Mouse (Mus musculus) ES-CJ7 (cell line): ENCODE measurements around the gene Dpep1.
"Not testable (repeated sequence)": the region's sequence is repeated elsewhere in the genome, so short reads cannot be mapped to it uniquely, and the experiment has no call there.

Experiments
- DNase-seq: peaks from one replicate; pipeline ENCODE4 v3.0.0; 2011; ENCODE audit warnings: low read depth, low spot score

Gene Dpep1

DNA sequence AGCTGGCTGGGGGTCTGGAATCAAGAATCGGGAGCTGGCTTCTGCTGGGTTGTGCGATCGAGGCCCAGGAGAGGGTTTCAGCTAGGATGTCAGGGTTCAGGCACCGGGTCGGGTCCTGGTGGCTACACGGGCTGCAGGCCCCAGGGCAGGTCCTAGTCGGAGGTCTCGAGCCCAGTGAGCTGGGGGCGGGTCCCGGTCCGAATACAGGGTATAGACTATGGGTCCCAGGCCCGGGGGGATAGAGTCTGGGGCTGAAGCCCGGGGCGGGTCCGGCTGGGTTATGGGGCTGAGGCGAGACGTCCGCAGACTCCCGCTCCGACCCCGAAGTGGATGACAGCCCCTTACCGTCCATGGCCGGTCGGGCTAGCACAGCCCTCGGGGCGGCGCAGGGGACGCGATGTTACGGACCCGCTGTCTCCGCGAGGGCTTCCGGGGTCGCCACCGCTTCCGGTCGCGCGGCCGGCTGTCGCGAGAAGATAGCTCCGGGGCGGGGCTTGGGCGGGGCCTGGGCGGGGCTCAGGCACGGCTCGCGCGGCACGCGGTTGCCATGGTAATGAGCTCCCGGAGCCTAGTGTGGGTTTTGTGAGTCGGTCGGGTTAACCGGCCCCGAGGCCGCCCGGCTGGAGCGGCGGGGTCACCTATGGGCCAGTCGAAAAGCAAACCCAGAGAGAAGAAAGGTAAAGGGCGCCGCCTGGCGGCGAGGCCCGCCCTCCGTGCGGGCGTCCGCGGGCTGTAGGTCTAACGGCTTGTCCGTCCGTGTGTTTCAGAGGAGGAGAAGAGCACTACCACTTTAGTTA lies 26.5 kb downstream of the Dpep1 start, which contains the start of the genes Chmp1a and Spata33:
TSS of gene Chmp1a (minus strand) at position 443 of the 797 bp plus-strand sequence.
TSS of gene Spata33 (plus strand) at position 512 of the 797 bp plus-strand sequence.
- peak; percentile 98 for DNase-seq

DNA sequence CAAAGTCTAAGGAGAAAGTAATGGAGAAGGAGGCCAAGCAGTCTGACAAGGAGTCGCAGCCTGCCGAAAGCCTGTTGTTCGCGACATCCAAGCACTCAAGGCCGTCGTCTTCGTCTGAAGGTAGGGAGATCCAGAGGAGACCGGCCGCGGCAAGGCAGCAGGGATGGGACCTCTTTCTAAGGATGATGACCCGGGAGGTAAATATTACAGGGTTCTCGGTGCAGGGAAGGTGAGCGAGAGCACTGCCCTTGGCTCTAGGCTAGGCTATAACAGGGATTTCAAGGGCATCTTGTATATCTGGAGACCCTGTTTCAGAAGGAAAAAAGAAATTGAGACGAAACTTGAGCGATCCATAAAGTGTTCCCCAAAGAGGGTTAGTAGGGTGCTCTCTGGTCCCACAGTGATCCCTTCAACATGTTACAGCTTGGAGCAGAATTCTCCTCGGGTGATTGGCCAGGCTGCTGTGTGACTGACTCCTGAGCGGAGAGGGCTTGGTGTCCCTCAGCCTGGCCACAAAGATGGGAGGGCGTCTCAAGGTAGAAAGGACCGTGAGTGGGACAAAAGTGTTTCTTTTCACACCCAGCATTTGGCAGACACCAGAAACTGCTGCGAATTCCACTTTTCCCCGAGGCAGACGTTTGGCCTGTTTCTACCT lies 27.2 kb downstream of the Dpep1 start:
- DNase-seq: no peak

DNA sequence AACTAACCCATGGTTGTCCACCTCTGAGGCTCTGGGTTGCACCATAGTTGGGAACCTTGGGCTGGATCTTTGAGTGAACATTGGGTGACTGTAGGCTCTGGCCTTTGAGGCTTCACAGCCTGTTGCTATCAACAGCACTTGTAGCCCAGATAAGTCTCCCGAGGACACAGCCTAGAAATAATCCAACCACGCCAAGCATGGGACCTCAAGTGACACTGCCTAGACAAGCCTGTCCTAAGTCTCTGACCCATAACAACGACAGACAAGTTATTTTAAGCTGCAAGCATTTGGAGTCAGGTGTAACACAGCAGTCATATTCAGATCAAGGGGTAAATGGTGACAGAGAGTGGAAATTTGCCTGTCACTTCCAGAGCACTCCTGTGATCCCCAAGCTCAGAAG lies 29.4 kb downstream of the Dpep1 start:
- DNase-seq: no peak

DNA sequence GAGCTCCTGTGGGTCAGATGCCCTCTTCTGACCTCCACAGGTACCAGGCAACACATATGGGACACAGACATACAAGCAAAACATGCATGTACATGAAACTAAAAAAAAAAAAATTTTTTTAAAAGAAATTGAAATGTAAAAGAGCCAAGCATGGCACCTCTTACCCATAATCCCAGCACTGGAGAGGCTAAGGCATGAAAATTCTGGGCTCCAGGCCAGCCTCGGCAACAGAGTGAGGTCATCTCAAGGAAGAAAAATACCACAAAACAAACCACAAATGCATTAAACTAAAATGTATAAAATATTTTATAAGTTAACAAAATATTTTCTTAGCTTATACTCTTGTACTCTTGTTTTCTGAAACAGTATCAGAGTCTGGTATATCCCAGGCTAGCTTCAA lies 34.9 kb downstream of the Dpep1 start:
- no peak for DNase-seq

DNA sequence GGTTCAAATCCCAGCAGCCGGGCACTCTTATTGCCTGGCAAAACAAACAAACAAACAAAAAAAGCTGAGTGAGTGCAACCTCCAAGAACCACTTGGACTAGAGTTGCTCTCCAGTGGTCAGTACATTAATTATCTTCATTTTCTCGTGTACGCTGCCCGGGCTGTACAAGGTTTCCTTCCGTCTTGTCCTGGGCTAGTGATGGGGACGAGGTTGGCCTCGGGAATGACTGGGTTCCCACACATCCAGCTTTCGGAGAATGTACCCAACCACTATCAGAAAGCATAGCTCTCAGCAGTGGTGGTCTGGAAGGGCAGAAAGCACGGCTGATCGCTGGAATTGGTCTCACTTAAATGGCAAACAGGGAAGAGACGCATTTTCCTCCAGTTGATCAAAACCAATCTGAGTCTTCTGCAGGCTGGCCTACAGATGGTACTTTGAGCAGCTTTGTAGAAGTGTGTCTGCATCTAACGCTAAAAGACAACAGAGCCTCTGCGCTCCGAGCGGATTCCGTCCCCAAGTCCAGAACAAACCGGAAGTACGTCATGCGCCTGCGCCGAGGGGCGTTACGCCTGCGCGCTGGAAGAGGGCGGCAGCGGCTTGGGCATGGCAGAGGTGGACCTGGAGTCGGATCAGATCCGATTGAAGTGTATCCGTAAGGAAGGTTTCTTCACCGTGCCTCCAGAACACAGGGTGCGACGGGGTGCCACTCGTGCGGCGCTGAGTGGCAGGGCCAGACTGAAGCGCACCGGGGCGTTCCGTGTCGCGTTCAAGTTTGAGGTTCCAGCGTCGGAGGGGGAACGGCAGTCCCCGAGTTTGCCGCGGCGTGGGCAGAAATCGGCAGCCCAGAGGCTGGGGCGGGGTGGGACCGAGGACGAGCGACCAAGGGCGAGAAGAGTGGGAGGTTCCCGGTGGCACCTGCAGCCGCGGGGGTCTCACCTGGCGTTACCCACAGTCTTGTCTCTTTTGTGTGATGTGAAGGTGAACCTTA lies 38.5 kb downstream of the Dpep1 start, which contains the start of gene Cdk10:
TSS of gene Cdk10 (plus strand) at position 565 of the 989 bp plus-strand sequence.
- peak; percentile 95 for DNase-seq

DNA sequence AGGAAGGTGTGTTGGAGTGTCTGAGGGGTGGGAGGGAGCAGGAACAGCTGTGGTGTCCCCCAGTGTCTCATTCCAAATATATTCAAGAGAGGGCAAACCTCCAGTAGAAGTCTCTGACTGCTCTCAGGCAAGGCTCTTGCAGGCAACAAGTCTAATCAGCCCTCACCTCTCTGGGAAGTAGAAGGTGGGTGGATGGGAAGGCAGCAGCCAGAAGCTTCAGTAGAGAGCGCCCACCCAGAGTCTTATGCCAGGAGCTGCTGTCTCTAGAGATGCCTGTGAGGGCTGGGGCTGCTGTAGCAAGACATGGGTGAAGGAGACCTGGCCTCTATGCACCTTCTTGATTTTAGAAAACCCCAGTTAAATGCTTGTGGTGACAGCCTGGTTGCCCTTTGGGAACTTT lies 42.4 kb downstream of the Dpep1 start:
- DNase-seq: no peak

DNA sequence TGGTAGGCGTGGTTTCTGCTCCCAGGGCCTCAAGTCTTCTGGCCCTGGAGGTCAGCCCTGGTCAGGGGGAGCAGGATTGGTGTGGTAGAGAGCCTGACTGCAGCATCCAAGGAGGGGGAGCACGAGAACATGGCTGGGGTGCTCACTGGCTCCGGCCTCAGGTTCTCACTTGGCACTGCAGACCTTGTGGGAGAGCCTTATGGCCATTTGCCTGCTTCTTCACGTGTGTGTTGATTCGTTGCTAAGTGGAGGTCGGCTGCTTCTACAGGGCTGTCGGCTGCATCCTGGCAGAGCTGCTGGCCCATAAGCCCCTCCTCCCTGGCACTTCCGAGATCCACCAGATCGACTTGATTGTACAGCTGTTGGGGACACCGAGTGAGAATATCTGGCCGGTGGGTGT lies 44.3 kb downstream of the Dpep1 start:
- not testable (repeated sequence) for DNase-seq

DNA sequence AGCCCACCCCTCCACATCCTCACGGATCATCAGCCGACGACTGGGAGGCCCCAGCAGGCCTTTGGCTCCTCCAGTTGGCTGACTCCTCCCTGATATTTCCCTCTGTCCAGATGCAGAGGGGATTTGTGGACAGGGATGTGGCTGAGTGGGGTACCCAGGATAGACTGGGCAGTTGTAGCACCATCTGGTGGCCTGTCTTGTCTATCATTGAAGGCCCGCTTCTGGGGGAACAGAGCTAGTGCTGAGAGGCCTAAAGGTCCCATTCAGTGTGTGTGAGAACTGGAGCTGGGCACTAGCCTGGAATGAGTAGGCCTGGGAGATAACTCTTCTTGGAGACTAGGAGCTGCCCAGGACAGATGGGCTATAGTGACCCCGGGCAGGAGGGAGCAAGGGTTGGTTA lies 45.7 kb downstream of the Dpep1 start:
- no peak for DNase-seq

DNA sequence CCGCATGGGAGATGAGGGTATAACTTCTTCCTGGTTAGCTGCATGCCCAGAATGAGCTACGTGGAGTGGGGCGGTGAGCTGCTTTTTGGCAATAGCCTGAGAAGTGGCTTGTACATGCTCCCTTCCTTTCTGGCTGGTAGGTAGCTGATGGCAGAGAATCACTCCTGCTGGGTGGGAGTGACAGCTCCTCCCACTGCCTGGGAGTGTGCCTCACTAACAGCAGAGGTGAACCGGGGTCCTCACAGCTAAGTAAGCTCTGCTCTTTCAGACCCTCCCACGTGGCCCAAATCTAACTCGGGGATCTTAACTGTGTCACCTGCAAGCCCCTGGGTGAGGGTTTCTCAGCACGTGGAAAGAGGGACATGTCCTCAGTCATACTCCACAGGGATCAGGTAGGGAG lies 46.5 kb downstream of the Dpep1 start:
- no peak for DNase-seq

DNA sequence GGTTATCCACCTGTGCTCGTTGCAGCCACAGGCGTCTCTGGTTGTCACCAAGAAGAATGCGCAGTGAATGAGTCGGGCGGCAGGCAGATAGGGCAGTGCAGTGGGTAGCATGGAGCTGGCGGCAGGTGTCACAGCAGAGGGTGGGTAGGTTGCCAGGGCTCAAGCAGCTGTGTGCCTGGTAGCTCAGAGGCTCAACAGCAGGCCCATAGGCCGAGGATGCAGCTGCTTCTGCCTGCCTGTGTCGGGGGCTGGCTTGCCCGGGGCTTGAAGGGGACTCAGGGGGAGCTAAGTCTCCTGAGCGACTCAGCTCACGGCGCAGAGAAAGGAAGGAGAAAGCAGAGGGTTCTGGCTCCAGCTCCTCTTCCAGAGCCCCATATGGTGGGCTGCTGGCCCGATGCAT lies 47.3 kb downstream of the Dpep1 start:
- DNase-seq: no peak

DNA sequence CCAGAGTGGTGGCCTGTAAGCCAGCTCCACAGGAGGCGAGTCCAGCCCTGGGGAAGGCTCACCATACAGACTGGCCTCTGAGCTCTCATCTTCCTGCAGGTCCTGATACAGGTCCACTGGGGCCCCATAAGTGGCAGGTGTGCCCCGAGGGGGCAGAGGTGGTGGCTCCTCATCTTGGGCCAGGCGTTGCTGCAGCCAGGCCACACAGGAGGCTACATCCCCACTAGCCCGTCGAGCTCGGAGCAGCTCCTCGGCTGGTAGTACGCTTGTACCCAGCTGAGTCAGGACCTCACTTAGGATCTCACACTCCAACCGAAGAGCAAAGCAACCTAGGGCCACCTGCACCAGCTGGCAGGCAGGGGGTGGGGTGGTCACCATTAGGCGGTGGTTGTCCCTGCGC lies 47.7 kb downstream of the Dpep1 start:
- no peak for DNase-seq

DNA sequence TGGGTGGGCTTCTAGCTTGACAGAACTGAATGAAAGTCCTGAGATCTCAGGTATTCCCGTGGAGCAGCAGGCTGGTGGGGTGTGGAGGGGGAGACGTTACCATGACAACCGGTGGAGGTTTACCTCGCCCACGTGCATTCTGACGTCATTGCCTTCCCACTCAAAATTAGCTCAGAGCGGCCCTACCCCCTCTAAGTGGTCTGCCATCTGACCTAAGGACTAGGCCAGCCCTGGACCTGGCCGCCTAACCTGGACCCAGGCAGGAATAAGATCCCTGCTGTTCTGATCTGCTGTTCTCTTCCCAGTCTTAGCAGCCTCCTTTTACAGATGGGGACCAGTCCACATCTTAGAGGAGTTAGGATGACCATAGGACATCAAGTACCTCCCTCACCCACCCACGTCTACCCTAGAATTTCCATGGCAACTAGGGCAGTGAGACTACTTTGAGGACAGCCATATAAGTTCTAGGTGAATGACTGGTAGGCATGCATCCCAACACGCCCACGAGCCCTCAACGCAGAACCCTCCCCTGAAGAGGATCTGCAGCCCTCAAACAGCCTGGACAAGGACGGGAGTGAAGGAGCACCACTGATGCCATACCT lies 49.0 kb downstream of the Dpep1 start:
- DNase-seq: peak; percentile 70

DNA sequence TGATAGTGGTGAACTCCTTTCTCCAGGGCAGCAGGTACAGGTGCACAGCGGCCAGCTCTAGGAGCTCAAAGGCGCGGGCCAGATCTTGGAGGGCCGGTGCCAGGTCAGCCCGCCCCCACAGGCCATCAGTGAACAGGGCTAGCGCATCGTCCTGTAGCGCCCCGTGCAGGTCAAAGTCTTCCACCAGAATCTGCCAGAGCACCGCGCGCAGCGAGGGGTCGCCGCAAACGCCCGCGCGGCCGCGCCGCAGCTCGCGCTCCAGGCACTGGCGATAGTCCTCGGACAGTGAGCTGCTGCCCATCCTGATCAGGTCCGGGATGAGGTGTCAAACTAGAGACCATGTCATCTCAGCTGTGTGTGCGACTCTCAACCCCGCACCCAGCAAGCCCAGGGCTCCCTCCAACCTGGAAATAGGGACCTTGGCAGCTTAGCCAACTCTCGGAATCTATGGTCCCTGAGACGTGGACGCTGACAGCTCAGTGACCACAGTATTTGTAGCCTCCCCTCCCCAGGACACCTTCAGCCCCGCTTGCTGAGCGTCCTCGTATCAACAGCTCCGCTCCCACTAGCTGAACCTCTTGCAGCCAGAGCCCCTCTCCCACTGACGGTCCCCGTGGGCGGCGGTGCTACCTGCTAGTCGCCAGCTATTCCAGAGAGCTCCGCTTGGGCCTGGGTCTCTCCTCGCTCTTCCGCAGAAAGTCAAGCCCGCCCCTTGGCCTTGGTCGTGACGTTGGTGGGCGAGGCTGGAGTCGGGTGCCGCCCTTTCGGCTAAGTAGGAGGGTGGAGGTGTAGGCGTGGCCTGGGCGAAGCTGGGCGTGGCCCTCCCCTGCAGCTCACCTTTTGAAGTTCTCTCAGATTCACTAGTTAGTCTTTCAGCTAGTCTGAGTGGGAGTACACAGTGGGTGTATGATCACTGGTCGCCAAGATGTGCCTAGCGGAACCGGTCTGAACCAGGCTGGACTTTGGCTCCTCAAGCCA lies 49.8 kb downstream of the Dpep1 start, which contains the start of gene Spata2l:
TSS of gene Spata2l (minus strand) at position 714 of the 978 bp plus-strand sequence.
- DNase-seq: peak; percentile 98

DNA sequence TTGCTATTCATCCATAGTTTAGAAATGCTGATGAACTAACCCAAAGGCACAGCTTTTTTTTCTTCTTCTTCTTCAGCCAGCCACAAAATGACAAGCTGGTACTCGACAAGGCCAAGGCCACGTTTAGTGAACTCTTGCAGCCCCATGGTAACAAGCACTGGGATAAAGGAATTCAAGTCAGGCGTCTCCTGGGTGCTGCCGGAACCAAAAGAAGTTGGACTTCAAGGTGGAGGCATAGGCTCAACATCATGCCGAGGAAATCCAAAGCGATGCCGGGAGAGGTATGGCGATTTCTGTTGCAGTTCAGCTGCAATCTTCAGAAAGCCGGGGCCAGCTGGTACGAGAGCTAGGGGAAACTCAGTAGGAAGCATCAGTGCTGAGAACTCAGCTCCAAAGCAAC lies 53.4 kb downstream of the Dpep1 start:
- no peak for DNase-seq

DNA sequence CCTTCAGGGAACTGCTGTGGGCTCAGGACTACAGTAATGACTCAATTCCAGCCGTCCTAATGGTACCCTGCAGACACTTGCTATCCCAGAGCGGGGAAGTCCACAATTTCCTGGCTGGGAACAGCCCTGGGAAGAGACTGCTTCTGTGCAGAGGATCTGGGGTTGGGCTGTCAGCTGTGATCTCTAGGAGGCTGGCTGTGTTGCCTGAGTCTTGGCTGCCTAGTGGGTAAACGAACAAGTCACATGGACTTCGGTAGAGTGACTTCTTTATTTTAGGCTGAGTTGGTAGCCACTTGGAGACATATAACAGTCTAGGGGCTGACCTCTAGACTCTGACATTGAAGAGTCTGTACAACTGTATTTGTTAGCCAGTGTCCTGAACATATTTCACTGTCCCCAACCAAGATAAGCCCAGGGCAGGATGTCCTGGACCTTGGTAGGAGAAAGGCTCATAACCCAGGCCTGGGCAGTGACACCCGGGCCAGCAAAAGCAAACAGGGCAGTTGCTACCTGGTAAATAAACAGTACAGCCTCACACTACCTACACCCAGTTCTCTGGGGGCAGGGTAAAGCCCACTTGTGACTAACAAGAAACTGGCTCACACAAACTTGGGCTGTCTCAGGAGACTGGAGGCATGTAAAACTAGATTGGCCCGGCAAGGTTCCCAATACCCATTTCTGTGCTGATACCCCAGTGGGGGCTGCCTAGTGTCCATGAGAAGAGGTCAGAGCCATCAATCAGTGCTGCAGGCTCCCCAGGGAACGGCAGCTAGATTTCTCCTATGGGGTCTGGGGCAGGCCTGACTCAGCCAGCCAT lies 56.3 kb downstream of the Dpep1 start:
- DNase-seq: no peak

DNA sequence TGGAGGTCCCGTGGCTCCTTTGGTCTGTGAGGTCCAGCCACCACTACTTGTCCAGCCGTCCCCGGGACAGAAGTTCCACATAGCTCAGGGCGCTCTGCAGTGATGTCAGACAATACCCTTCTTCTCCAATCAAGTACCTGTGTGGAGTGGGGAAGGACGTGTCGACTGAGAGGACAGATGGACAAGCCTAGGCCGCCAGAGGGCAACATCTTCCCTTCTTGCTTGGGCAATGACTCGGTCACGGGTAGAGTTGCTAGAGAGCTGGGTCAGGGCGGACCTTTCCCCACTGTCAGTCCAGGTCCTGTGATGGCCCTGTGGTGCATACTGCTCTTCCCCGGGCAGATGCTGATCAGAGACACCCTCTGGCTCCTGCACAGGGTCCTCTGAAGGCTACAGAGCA lies 57.0 kb downstream of the Dpep1 start:
- DNase-seq: no peak

DNA sequence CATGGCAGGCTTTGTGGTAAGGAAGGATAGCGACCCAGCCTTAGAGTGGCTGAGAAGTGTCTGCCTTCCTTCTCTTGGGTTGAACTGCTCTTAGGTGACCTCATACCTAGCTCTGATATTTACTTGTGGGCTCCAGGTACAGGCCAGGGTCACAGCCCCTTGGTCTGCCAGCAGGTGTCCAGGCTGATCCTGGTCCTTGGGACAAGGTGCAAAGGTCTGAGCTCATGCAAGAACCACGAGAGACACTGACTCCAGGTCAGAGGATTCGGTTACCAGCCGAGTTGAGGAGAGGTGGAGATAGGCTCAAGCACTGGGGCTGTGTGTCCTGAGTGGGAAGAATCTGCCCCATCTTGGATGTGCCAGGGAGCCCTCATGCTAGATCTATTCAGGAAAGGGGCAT lies 58.3 kb downstream of the Dpep1 start:
- no peak for DNase-seq

DNA sequence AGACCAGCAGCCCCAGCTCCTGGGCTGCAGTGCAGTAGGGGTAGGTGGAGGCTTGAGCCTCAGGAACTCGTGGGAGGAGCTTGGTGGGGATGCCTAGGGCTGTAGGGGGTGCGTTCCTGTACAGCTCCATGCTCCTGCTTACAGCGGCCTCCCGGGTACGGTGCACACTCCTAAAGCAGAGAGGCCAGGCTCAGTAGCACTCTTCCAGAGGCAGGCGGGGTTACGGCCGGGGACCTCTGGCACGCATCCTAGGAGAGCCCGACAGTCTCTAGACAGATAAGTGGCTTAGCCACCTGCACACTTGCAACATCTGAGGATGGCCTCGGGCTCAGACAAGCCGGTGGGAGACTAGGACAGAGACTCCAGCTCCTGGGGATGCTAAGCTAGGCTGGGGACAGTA lies 59.5 kb downstream of the Dpep1 start:
- no peak for DNase-seq

DNA sequence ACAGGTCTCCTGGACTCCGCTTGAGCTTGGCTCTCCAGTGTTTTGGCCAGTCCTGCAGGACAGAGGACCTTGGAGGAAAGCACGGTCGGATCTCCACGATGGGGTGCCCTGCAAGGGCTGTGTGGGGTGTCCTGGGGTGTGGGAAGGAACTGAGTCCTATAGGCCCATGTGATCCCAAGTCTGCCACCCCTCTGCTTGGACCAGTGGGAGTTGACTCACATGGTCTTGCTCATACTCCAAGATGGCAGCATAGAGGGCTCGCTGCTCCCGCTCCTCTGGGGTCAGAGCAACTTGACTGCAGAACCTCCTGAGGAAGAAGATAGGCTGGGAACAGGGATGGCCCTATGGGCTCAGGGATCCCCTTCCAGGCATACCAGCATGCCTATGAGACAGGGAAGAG lies 61.7 kb downstream of the Dpep1 start:
- no peak for DNase-seq
